Mouse (Mus musculus): Measurements from ENCODE around the gene Nudt3.
"Not testable (repeated sequence)": the region's sequence is repeated elsewhere in the genome, so short reads cannot be mapped to it uniquely, and the experiment has no call there.

Nudt3 gene

GRCm38 (mm10) chr17:27623360-27624326 lies at the start of gene Nudt3:
Nudt3 (minus strand) TSS chr17:27623495.
- peak; percentile 92 for DNase-seq (ENCODE audit: low spot score)

GRCm38 (mm10) chr17:27671720-27672119 lies 48.4 kb upstream of the Nudt3 start:
- no peak for DNase-seq (ENCODE audit: low spot score)

- DNase-seq (ENCODE audit: low spot score) = no peak
Observed at GRCm38 (mm10) chr17:27658767-27659166, 35.5 kb upstream of the Nudt3 start.

- no peak for DNase-seq (ENCODE audit: low spot score)
Observed at GRCm38 (mm10) chr17:27657123-27657522, 33.8 kb upstream of the Nudt3 start.

- DNase-seq (ENCODE audit: low spot score) = no peak
Observed at GRCm38 (mm10) chr17:27656414-27656813, 33.1 kb upstream of the Nudt3 start.

GRCm38 (mm10) chr17:27656011-27656399 lies 32.7 kb upstream of the Nudt3 start:
- no peak for DNase-seq (ENCODE audit: low spot score)

GRCm38 (mm10) chr17:27655089-27656010 lies 32.1 kb upstream of the Nudt3 start, which contains the start of gene Pacsin1:
Pacsin1 (plus strand) TSS chr17:27655509.
- DNase-seq (ENCODE audit: low spot score) = peak; percentile 60

- no peak for DNase-seq (ENCODE audit: low spot score)
Observed at GRCm38 (mm10) chr17:27653253-27653959, 30.1 kb upstream of the Nudt3 start.

GRCm38 (mm10) chr17:27652046-27652790 lies 28.9 kb upstream of the Nudt3 start:
- no peak for DNase-seq (ENCODE audit: low spot score)

GRCm38 (mm10) chr17:27650586-27650985 lies 27.3 kb upstream of the Nudt3 start:
- no peak for DNase-seq (ENCODE audit: low spot score)

- DNase-seq (ENCODE audit: low spot score) = no peak
Observed at GRCm38 (mm10) chr17:27650160-27650559, 26.9 kb upstream of the Nudt3 start.

- no peak for DNase-seq (ENCODE audit: low spot score)
Observed at GRCm38 (mm10) chr17:27645807-27646206, 22.5 kb upstream of the Nudt3 start.

GRCm38 (mm10) chr17:27644572-27644971 lies 21.3 kb upstream of the Nudt3 start:
- DNase-seq (ENCODE audit: low spot score) = no peak

- DNase-seq (ENCODE audit: low spot score) = no peak
Observed at GRCm38 (mm10) chr17:27643756-27644155, 20.5 kb upstream of the Nudt3 start.

GRCm38 (mm10) chr17:27643101-27643500 lies 19.8 kb upstream of the Nudt3 start:
- DNase-seq (ENCODE audit: low spot score) = no peak

GRCm38 (mm10) chr17:27642491-27643062 lies 19.3 kb upstream of the Nudt3 start:
- no peak for DNase-seq (ENCODE audit: low spot score)

- not testable (repeated sequence) for DNase-seq (ENCODE audit: low spot score)
Observed at GRCm38 (mm10) chr17:27639851-27640250, 16.6 kb upstream of the Nudt3 start.

- DNase-seq (ENCODE audit: low spot score) = no peak
Observed at GRCm38 (mm10) chr17:27638921-27639332, 15.6 kb upstream of the Nudt3 start.

GRCm38 (mm10) chr17:27637333-27637732 lies 14.0 kb upstream of the Nudt3 start:
- DNase-seq (ENCODE audit: low spot score) = no peak

- peak; percentile 61 for DNase-seq (ENCODE audit: low spot score)
Observed at GRCm38 (mm10) chr17:27636132-27637020, 13.1 kb upstream of the Nudt3 start, which contains the start of gene Rps10. Rps10 (minus strand) TSS chr17:27636669.
